Comparison of ENCODE assay signal across 8 mouse cellular contexts in genomic region chr17:32389101-32389659, GRCm38 (mm10). TPM values are rescaled to one million over a fixed set of nuclear protein-coding genes. Genes with fewer than 3 reads are reported as not detected.
DNase-seq lines count a peak whose midpoint lies in the region; ATAC-seq and TF ChIP-seq lines count a peak whose summit lies in the region.

Gene Wiz (minus strand): TSS chr17:32389439.

- peak within 1 kb of the TSS; percentile 75 for H3K9ac ChIP-seq in ES-Bruce4 (ENCODE audit: low read depth, poor library complexity, severe bottlenecking)
- H3K9ac ChIP-seq in forebrain, embryonic 15.5 days (replicated peaks) = peak within 1 kb of the TSS; percentile 85

- peak; percentile 97 for DNase-seq in cerebellum, adult 11 months
- peak; percentile 89 for DNase-seq in heart, postnatal 25 days (ENCODE audit: low spot score)
- DNase-seq in layer of hippocampus, adult 18-20 months (ENCODE audit: low spot score in 2 of 2) = peak; percentile 90 to 95
- DNase-seq in lung, adult 2 months = peak; percentile 95
- peak; percentile 80 to 89 for DNase-seq in thymus, adult 18-20 months

- intact Hi-C loops in heart, postnatal 25 days (cut with DNase I) = loop anchor here (1.0 to 5.0 kb wide), 3 partner anchors 25 to 103 kb away; partner anchors contain the start of gene Akap8l

- peak; percentile 88 for ATAC-seq in forebrain, embryonic 15.5 days (replicated peaks)
- peak; percentile 81 for ATAC-seq in neutrophil, adult 5-6 weeks (ENCODE audit: extremely low read depth, insufficient number of reproducible peaks, low FRiP score, poor library complexity, severe bottlenecking)

- no peaks in the 10 kb centered on the region for H3K9me3 ChIP-seq in ES-Bruce4 (replicated peaks; ENCODE audit: control insufficient read depth, insufficient read depth, low read length, poor library complexity, severe bottlenecking)
- H3K9me3 ChIP-seq in forebrain, embryonic 15.5 days = no peaks in the 10 kb centered on the region

- under 1% methylated on average over 22 of the region's 44 CpGs for WGBS in forebrain, embryonic 15.5 days
- WGBS in lung, adult 2 months = under 1% methylated on average over 36 of the region's 44 CpGs

- TF ChIP-seq CTCF in ES-Bruce4 (IDR thresholded peaks at IDR 0.05; ENCODE audit: low read depth, low read length) = no peak
- no peak for TF ChIP-seq CTCF in lung, adult 2 months (IDR thresholded peaks at IDR 0.05; ENCODE audit: insufficient read depth, low read length)

- peak within 1 kb of the TSS; percentile 94 for H3K4me2 ChIP-seq in forebrain, embryonic 15.5 days (replicated peaks)

- no peak within 1 kb of the TSS for H3K27ac ChIP-seq in ES-Bruce4 (ENCODE audit: insufficient read depth, low read length)
- H3K27ac ChIP-seq in forebrain, embryonic 15.5 days (replicated peaks) = peak within 1 kb of the TSS; percentile 85

- H3K4me3 ChIP-seq in ES-Bruce4 (ENCODE audit: low read depth, low read length) = peak within 1 kb of the TSS; percentile 98
- H3K4me3 ChIP-seq in forebrain, embryonic 15.5 days = peak within 1 kb of the TSS; percentile 93
- peak within 1 kb of the TSS; percentile 88 for H3K4me3 ChIP-seq in lung, adult 2 months (replicated peaks; ENCODE audit: extremely low read depth, low read depth, low read length)

- no peaks in the 10 kb centered on the region for H3K4me1 ChIP-seq in ES-Bruce4 (ENCODE audit: control insufficient read depth, insufficient read depth, low read length)
- H3K4me1 ChIP-seq in forebrain, embryonic 15.5 days = peaks cover 22% of the 10 kb centered on the region
- no peaks in the 10 kb centered on the region; the same call in none of the 2 replicates for H3K4me1 ChIP-seq in lung, adult 2 months (ENCODE audit: control insufficient read depth, insufficient read depth, low read length)

- TF ChIP-seq POLR2A in ES-Bruce4 (IDR thresholded peaks at IDR 0.05; ENCODE audit: insufficient read depth, low read length) = no peak
- peak; percentile 57; the same call in 1 of the 2 replicates for TF ChIP-seq POLR2A in lung, adult 2 months (IDR thresholded peaks at IDR 0.05; ENCODE audit: borderline replicate concordance, extremely low read depth, low read depth, low read length)

- H3K36me3 ChIP-seq in ES-Bruce4 (ENCODE audit: control insufficient read depth, insufficient read depth, low read length, poor library complexity, severe bottlenecking) = no peaks in the 10 kb centered on the region
- H3K36me3 ChIP-seq in forebrain, embryonic 15.5 days = peaks cover 28% of the 10 kb centered on the region; the same call in 1 of the 2 replicates

- no peak for TF ChIP-seq EP300 in ES-Bruce4 (IDR thresholded peaks at IDR 0.05; ENCODE audit: insufficient read depth, low read depth, low read length)

- H3K27me3 ChIP-seq in ES-Bruce4 (ENCODE audit: control insufficient read depth, insufficient read depth, low read length, poor library complexity, severe bottlenecking) = no peaks in the 10 kb centered on the region
- H3K27me3 ChIP-seq in forebrain, embryonic 15.5 days = peaks cover 35% of the 10 kb centered on the region

RNA-seq across cellular contexts. Expression of gene Wiz, which starts in this region (rescaled TPM):
- polyA plus RNA-seq in ES-Bruce4 (2011; ENCODE audit: insufficient read depth, insufficient read length, low read depth, missing spikeins) = 56.3 and 69.9 TPM in 2 replicates
- 38.8 and 40.3 TPM in 2 replicates for polyA plus RNA-seq in forebrain, embryonic 15.5 days (2015; fragmentation: Nextera tagmentation; extraction: Ambion mirVana)
- total RNA-seq in heart, postnatal 25 days (2021) = 10 to 100 TPM; 18.1 to 20.2 TPM
- 10 to 100 TPM; 48.4 to 51.2 TPM for total RNA-seq in layer of hippocampus, adult 18-20 months (2021)
- 40.0 and 42.0 TPM in 2 replicates for polyA plus RNA-seq in lung, adult 2 months (2012; rRNA removed)
- total RNA-seq in neutrophil, adult 5-6 weeks (2017) = 9.1 and 12.3 TPM in 2 replicates
